Mouse (Mus musculus): ENCODE measurements around the gene Kcnj14. TPM values are rescaled to one million over a fixed set of nuclear protein-coding genes. Genes with fewer than 3 reads are reported as not detected.

The Kcnj14 gene
- polyA plus RNA-seq, 1 experiment = 1.9 TPM

DNA sequence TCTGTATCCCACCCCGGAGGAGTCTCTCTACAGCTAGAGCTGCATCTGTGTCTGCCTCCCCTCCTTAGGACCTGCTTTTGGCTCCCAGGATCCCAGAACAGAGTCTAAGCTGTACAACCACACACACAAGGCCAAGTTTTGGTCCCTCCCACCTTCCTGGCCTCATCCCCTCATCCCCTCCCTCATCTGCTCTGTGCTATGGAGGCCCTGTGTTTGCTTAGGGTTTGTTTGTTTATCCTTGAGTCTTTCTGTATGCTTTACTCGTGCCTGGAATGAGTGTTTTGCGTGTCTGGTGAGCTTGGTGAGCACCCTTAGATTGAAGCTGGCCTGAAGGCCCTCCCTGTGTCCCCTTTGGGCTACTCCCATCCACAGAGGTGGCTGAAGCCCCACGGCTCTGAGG lies 34.4 kb upstream of the Kcnj14 start:
- TF ChIP-seq POLR2A (IDR thresholded peaks at IDR 0.05; ENCODE audit: borderline replicate concordance, extremely low read depth, insufficient read depth, insufficient read length, poor library complexity, severe bottlenecking) (no peak), CTCF (IDR thresholded peaks at IDR 0.05; ENCODE audit: borderline replicate concordance, extremely low read depth, insufficient read depth, insufficient read length) (no peak)
- DNase-seq (ENCODE audit: low read depth) = no peak

DNA sequence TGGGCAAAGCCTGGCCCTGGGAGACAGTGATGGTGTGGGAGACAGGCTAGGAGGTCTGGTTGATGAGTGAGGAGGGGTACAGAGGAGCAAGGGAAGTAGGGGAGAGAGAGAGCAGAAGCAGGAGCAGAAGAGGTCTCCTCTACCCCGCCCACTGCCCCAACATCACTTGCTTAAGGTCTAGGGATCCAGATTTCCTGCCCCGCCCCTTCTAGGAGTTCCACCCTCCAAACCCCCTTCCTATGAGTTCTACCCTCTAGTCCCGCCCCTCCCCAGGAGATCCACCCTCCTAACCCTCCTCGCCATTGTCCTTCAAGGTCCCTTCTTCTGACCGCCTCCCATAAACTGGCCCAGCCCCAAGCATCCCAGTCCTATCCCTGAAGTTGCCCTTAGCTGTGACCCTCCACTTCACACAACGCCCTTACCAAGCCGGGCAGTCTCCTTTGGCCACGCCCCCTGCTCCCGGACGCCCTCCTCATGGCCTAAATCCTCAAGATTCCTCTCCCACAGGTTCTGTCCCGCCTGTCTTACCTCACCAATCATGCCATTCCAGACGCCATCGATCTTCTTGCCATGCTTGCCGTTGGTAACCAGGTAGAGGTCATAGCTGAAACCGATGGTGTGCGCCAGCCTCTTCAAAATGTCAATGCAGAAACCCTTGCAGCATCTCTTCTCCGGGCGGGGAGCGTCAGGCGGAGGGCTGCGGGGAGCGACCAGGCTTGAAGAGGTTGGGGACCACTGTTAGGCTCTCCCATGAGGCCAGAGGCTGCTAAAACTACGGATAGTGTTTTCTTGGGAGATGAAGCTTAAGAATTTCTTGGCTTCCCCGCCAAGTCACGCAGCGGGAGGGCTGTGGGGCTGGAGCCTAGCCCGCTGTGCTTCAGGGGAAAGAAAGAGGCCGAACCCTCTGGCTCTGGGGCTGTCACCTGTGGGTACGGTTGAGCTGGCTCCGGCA lies 32.6 kb upstream of the Kcnj14 start:
- DNase-seq (ENCODE audit: low read depth) = peak; percentile 34
- TF ChIP-seq POLR2A (IDR thresholded peaks at IDR 0.05; ENCODE audit: borderline replicate concordance, extremely low read depth, insufficient read depth, insufficient read length, poor library complexity, severe bottlenecking) (no peak), CTCF (IDR thresholded peaks at IDR 0.05; ENCODE audit: borderline replicate concordance, extremely low read depth, insufficient read depth, insufficient read length) (no peak)

- TF ChIP-seq CTCF (IDR thresholded peaks at IDR 0.05; ENCODE audit: borderline replicate concordance, extremely low read depth, insufficient read depth, insufficient read length) = no peak
- TF ChIP-seq POLR2A (IDR thresholded peaks at IDR 0.05; ENCODE audit: borderline replicate concordance, extremely low read depth, insufficient read depth, insufficient read length, poor library complexity, severe bottlenecking) = no peak
- DNase-seq (ENCODE audit: low read depth) = no peak
These were observed 28.5 kb upstream of the Kcnj14 start for GRCm38 (mm10) chr7:45853089-45853488.

DNA sequence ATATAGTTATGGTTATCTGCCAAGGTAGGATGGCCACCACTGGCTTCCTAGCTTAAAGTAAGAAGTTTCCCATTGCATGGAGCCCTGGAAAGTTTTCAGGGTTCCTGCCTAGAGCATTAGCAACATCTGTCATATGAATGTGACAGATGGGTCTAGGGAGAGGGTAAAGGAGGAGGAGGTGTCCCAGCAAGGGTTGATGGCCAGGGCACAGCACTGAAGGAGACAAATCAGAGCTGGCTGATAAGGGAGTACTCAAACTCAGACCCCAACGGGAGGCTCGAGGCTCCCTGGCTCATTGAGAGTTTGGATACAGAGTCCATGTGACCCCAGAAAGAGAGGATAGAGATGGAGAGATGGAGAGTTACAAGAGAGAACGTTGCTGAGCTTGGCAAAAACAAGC lies 26.1 kb upstream of the Kcnj14 start:
- TF ChIP-seq POLR2A (IDR thresholded peaks at IDR 0.05; ENCODE audit: borderline replicate concordance, extremely low read depth, insufficient read depth, insufficient read length, poor library complexity, severe bottlenecking) (no peak), CTCF (IDR thresholded peaks at IDR 0.05; ENCODE audit: borderline replicate concordance, extremely low read depth, insufficient read depth, insufficient read length) (no peak)

DNA sequence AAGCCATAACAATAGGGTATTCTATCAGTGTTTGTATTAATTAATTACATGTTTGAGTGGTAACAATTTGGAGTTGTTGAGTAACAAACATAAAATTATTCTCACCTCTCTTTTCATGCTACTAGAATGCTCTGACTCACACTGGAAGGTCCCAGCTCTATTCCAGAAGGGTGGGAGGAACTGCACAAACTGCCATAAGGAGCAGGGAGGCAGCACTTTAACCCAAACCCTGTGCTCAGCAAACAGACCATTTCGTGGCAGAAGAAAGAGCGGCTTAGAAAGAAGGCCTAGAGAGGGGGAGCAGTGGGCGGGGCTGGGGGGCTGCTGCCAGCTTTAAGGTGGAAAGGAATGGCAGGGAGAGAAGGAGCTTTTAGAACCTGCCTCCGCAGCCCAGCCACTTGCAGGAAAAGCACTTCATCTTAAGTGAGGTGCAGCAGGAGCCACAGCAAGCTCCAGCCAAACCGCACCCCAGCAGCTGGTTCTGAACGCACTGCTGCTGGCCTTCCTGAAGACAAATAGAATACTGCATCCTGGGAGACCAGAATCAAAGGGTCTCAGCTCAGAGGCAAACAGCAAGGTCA lies 24.0 kb upstream of the Kcnj14 start:
- TF ChIP-seq CTCF (IDR thresholded peaks at IDR 0.05; ENCODE audit: borderline replicate concordance, extremely low read depth, insufficient read depth, insufficient read length) (no peak), POLR2A (IDR thresholded peaks at IDR 0.05; ENCODE audit: borderline replicate concordance, extremely low read depth, insufficient read depth, insufficient read length, poor library complexity, severe bottlenecking) (no peak)
- DNase-seq (ENCODE audit: low read depth) = peak; percentile 31

More for the DNA sequence above, 26.1 kb upstream of the Kcnj14 start:
- DNase-seq (ENCODE audit: low read depth) = no peak

DNA sequence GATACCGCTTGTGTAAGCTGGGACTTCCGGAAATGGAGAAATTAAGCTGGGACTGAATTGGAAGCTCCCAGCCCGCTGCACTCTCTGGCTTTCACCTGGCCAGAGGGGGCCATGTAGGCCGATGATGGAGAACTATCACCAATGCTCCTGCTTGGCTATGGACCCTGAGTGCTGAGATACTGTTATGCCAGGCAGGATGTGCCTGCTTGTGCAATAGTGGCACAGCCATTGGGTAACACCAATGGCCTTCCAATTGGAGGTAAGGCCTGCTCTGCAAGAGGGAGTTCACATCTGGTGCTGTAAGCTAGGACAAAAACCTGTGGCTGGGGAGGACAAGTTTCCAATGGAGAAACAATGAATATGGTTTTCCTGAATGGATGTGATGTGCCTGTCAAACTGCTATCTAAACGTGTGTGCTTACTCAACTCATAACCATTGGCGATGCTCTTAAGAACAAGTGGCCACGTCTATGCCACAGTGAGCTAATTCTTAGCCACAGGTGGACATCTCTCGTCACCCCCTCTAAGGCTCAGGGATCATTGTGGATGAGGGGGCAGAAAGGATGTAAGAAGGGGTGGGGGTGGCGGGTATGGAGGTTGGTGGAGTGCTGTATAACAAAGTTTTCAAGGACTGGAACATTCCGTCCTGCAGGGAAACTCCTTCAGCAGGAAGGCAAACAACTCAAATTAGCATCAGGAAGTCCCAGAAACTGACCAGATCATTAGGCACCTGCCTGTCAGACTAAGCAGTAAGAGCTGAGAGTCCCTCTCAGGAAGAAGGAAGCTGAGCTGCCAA lies 18.6 kb upstream of the Kcnj14 start:
- no peak for DNase-seq (ENCODE audit: low read depth)
- TF ChIP-seq POLR2A (IDR thresholded peaks at IDR 0.05; ENCODE audit: borderline replicate concordance, extremely low read depth, insufficient read depth, insufficient read length, poor library complexity, severe bottlenecking) (no peak), CTCF (IDR thresholded peaks at IDR 0.05; ENCODE audit: borderline replicate concordance, extremely low read depth, insufficient read depth, insufficient read length) (no peak)

DNA sequence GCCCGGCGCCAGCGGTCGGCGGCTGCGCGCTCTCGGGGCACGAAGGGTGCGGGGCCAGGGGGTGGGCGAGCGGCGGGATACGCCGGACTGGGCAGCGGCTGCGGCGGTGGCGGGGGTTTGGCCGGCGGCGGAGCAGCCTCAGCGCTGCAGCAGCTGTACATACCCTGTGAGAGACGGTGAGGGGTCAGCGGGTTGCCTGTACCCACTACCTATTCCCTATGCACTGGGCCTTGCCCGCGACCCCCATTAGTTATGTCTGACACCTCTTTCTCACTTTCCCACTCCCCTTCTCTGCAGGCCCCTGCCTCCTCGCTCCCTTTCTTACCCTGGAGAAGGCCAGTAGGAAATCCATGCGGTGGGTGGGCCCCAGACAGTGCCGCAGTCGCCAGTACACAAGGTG lies 9.3 kb upstream of the Kcnj14 start:
- DNase-seq (ENCODE audit: low read depth) = no peak

DNA sequence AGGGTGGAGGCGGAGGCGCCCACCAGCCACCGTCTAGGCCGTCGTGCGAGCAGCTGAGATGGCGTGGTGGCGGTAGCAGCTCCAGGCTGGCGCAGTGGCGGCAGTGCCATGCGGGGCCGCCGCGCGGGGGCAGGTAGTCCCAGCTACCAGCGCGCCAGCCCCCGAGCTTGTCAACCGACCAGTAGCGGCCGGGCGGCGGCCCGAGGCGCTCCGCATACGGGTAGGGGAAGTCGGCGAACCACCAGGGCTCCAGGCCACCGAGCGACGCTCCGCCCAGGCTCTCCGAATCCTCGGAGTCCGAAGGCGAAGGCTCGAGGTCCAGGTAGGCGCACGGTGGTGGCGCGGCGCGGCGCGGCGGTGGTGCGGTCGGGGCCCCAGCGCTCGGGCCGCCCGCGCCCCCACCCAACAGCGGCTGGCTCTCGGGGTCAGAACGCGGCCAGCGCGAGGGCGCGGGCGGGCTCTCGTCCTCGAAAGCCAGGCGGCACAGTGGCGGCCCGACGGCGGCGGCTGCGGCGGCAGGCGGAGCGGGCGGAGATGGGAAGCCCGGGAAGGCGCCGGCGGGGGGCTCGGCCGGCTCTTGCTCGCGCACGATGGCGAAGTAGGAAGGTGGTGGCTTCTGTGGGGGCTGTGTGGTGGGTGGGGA lies 8.7 kb upstream of the Kcnj14 start:
- TF ChIP-seq POLR2A (IDR thresholded peaks at IDR 0.05; ENCODE audit: borderline replicate concordance, extremely low read depth, insufficient read depth, insufficient read length, poor library complexity, severe bottlenecking) (no peak), CTCF (IDR thresholded peaks at IDR 0.05; ENCODE audit: borderline replicate concordance, extremely low read depth, insufficient read depth, insufficient read length) (no peak)
- peak; percentile 11 for DNase-seq (ENCODE audit: low read depth)

More for the DNA sequence above, 9.3 kb upstream of the Kcnj14 start:
- TF ChIP-seq CTCF (IDR thresholded peaks at IDR 0.05; ENCODE audit: borderline replicate concordance, extremely low read depth, insufficient read depth, insufficient read length) (no peak), POLR2A (IDR thresholded peaks at IDR 0.05; ENCODE audit: borderline replicate concordance, extremely low read depth, insufficient read depth, insufficient read length, poor library complexity, severe bottlenecking) (no peak)

DNA sequence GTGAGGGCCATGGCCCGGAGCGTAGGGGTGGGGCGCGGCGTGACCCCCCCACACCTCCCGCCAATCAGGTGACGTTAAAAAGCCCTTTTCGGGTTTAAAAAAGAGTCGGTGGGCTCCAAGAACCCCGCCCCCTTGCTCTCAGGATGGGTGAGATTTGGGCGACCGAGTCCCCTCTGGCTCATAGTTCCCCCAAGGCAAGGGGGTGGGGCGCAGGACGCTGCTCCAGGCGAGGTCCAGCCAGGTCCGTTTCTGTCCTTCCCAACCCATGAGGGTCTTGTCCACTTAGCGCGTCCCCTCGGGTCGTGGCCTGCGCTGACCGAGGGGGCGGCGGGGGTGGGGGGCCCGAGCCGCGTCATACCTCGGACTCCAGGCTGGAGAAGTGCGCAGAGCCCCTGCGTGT lies 7.8 kb upstream of the Kcnj14 start:
- TF ChIP-seq POLR2A (IDR thresholded peaks at IDR 0.05; ENCODE audit: borderline replicate concordance, extremely low read depth, insufficient read depth, insufficient read length, poor library complexity, severe bottlenecking) (no peak), CTCF (IDR thresholded peaks at IDR 0.05; ENCODE audit: borderline replicate concordance, extremely low read depth, insufficient read depth, insufficient read length) (no peak)
- no peak for DNase-seq (ENCODE audit: low read depth)

GRCm38 (mm10) chr7:45831128-45831525 lies 6.5 kb upstream of the Kcnj14 start:
- TF ChIP-seq POLR2A (IDR thresholded peaks at IDR 0.05; ENCODE audit: borderline replicate concordance, extremely low read depth, insufficient read depth, insufficient read length, poor library complexity, severe bottlenecking) (no peak), CTCF (IDR thresholded peaks at IDR 0.05; ENCODE audit: borderline replicate concordance, extremely low read depth, insufficient read depth, insufficient read length) (no peak)
- no peak for DNase-seq (ENCODE audit: low read depth)
